In the genomic region with DNA sequence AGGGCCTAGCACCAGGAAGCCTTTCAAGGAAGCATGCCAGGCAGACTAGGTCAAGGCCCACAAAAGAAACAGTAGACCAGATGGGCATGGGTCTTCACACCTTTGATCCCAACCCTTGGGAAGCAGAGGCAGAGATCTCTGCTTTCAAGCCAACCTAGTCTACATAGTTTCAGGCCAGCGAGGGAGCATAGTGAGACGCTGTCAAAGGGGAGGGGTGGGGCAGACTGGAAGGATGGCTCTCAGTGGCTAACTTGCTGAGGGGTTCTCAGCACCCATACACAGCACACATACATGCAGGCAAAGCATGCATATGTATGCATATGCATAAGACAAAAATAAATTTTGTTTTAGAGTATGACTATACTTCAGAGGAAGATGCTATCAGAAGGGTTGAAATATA, we compare ENCODE assay signal across 8 mouse cellular contexts. TPM values are rescaled to one million over a fixed set of nuclear protein-coding genes. Genes with fewer than 3 reads are reported as not detected.
DNase-seq lines count a peak whose midpoint lies in the region; ATAC-seq and TF ChIP-seq lines count a peak whose summit lies in the region.

No protein-coding gene starts in this region.

- 7% methylated on average over 2 of the region's 2 CpGs for WGBS in kidney, postnatal 0 days
- WGBS in forebrain, embryonic 12.5 days, result 11% methylated on average over 2 of the region's 2 CpGs
- 20% methylated on average over 2 of the region's 2 CpGs for WGBS in limb, embryonic 10.5 days
- WGBS in neural tube, embryonic 13.5 days, result 5% methylated on average over 2 of the region's 2 CpGs

- H3K36me3 ChIP-seq in kidney, postnatal 0 days (ENCODE audit: insufficient read depth, low read length), result 0 out of 2 replicates have a peak, but pooled peaks cover 16% of the 10 kb centered on the region
- peaks cover 25% of the 10 kb centered on the region for H3K36me3 ChIP-seq in forebrain, embryonic 12.5 days (replicated peaks)
- H3K36me3 ChIP-seq in limb, embryonic 10.5 days, result peaks cover 27% of the 10 kb centered on the region
- peaks cover 25% of the 10 kb centered on the region for H3K36me3 ChIP-seq in neural tube, embryonic 13.5 days

- 0 out of 2 replicates have a peak, but pooled peaks cover 5% of the 10 kb centered on the region for H3K4me1 ChIP-seq in kidney, postnatal 0 days (replicated peaks; ENCODE audit: insufficient read depth, low read length)
- peaks cover 27% of the 10 kb centered on the region for H3K4me1 ChIP-seq in forebrain, embryonic 12.5 days
- peaks cover 24% of the 10 kb centered on the region for H3K4me1 ChIP-seq in limb, embryonic 10.5 days
- peaks cover 22% of the 10 kb centered on the region for H3K4me1 ChIP-seq in neural tube, embryonic 13.5 days (replicated peaks)

- no peak overlapping the region for H3K4me3 ChIP-seq in kidney, postnatal 0 days (replicated peaks; ENCODE audit: low read depth, low read length)
- no peak overlapping the region for H3K4me3 ChIP-seq in forebrain, embryonic 12.5 days (replicated peaks)
- H3K4me3 ChIP-seq in limb, embryonic 10.5 days, result peak overlapping the region; percentile 60; the same call in 1 of the 2 replicates
- no peak overlapping the region for H3K4me3 ChIP-seq in neural tube, embryonic 13.5 days

- H3K27me3 ChIP-seq in kidney, postnatal 0 days (ENCODE audit: insufficient read depth, low read length), result no peaks in the 10 kb centered on the region
- H3K27me3 ChIP-seq in forebrain, embryonic 12.5 days, result peaks cover 39% of the 10 kb centered on the region
- H3K27me3 ChIP-seq in limb, embryonic 10.5 days (ENCODE audit: low read depth, poor library complexity, severe bottlenecking), result no peaks in the 10 kb centered on the region
- H3K27me3 ChIP-seq in neural tube, embryonic 13.5 days, result no peaks in the 10 kb centered on the region

- TF ChIP-seq CTCF in kidney, postnatal 0 days (IDR thresholded peaks at IDR 0.05; ENCODE audit: low read depth), result no peak

- peak overlapping the region; percentile 50 for H3K4me2 ChIP-seq in kidney, postnatal 0 days (ENCODE audit: low read length)
- H3K4me2 ChIP-seq in forebrain, embryonic 12.5 days, result no peak overlapping the region
- H3K4me2 ChIP-seq in neural tube, embryonic 13.5 days, result peak overlapping the region; percentile 71

- no peak for ATAC-seq in kidney, postnatal 0 days (replicated peaks; ENCODE audit: low FRiP score, low read depth)
- ATAC-seq in forebrain, embryonic 12.5 days (ENCODE audit: low FRiP score), result no peak
- ATAC-seq in neural tube, embryonic 13.5 days (ENCODE audit: low read depth), result no peak
- no peak for ATAC-seq in megakaryocyte progenitor cell, adult 5-6 weeks (replicated peaks; ENCODE audit: poor library complexity)

- peak overlapping the region; percentile 87 for H3K27ac ChIP-seq in kidney, postnatal 0 days
- 0 out of 2 replicates have a peak overlapping the region, but pooled peaks have one; percentile 95 for H3K27ac ChIP-seq in forebrain, embryonic 12.5 days
- H3K27ac ChIP-seq in limb, embryonic 10.5 days, result peak overlapping the region; percentile 97
- H3K27ac ChIP-seq in neural tube, embryonic 13.5 days (replicated peaks), result peak overlapping the region; percentile 98

- H3K9ac ChIP-seq in kidney, postnatal 0 days (ENCODE audit: low read depth, low read length), result no peak overlapping the region
- no peak overlapping the region for H3K9ac ChIP-seq in forebrain, embryonic 12.5 days
- H3K9ac ChIP-seq in neural tube, embryonic 13.5 days, result peak overlapping the region; percentile 76

- H3K9me3 ChIP-seq in kidney, postnatal 0 days (replicated peaks; ENCODE audit: low read length), result no peaks in the 10 kb centered on the region
- no peaks in the 10 kb centered on the region for H3K9me3 ChIP-seq in forebrain, embryonic 12.5 days
- H3K9me3 ChIP-seq in limb, embryonic 10.5 days (replicated peaks), result no peaks in the 10 kb centered on the region
- H3K9me3 ChIP-seq in neural tube, embryonic 13.5 days, result no peaks in the 10 kb centered on the region

- no peak for DNase-seq in kidney, postnatal 0 days (ENCODE audit: low spot score)
- DNase-seq in kidney, adult 8-10 months, result no peak
- DNase-seq in limb, embryonic 10.5 days (ENCODE audit: low spot score), result no peak
- no peak for DNase-seq in adrenal gland, adult 18-20 months (ENCODE audit: low spot score in 2 of 2)
- DNase-seq in thymus, postnatal 36 days, result no peak

RNA-seq across cellular contexts. Expression of gene Urm1, which starts 0.5 kb away (rescaled TPM):
- 26.1 and 29.0 TPM in 2 replicates for polyA plus RNA-seq in kidney, postnatal 0 days (2015; fragmentation: Nextera tagmentation; extraction: Ambion mirVana)
- 13.6 and 14.9 TPM in 2 replicates for polyA plus RNA-seq in forebrain, embryonic 12.5 days (2016; fragmentation: Nextera tagmentation; extraction: Ambion mirVana)
- polyA plus RNA-seq in limb, embryonic 10.5 days (2016; fragmentation: Nextera tagmentation; extraction: Ambion mirVana), result 20.4 and 25.1 TPM in 2 replicates
- 19.0 and 22.8 TPM in 2 replicates for polyA plus RNA-seq in neural tube, embryonic 13.5 days (2015; fragmentation: Nextera tagmentation; extraction: Ambion mirVana)
- 10 to 100 TPM; 36.2 to 43.9 TPM for total RNA-seq in adrenal gland, adult 18-20 months (2021)
- total RNA-seq in megakaryocyte progenitor cell, adult 5-6 weeks (2015), result 12.7 and 13.7 TPM in 2 replicates
- 15.8 and 20.5 TPM in 2 replicates for total RNA-seq in megakaryocyte progenitor cell, adult 5-6 weeks (2017)

RNA-seq across cellular contexts. Expression of gene Slc27a4, which starts 16.9 kb away (rescaled TPM):
- polyA plus RNA-seq in kidney, postnatal 0 days (2015; fragmentation: Nextera tagmentation; extraction: Ambion mirVana), result 15.0 and 15.5 TPM in 2 replicates
- 16.5 and 19.4 TPM in 2 replicates for polyA plus RNA-seq in forebrain, embryonic 12.5 days (2016; fragmentation: Nextera tagmentation; extraction: Ambion mirVana)
- polyA plus RNA-seq in limb, embryonic 10.5 days (2016; fragmentation: Nextera tagmentation; extraction: Ambion mirVana), result 8.5 and 9.8 TPM in 2 replicates
- polyA plus RNA-seq in neural tube, embryonic 13.5 days (2015; fragmentation: Nextera tagmentation; extraction: Ambion mirVana), result 34.6 and 35.5 TPM in 2 replicates
- total RNA-seq in adrenal gland, adult 18-20 months (2021), result 10 to 100 TPM; 27.4 to 40.6 TPM
- 4.2 and 5.5 TPM in 2 replicates for total RNA-seq in megakaryocyte progenitor cell, adult 5-6 weeks (2015)
- total RNA-seq in megakaryocyte progenitor cell, adult 5-6 weeks (2017), result 6.8 and 7.2 TPM in 2 replicates

RNA-seq across cellular contexts. Expression of gene Trub2, which starts 31.1 kb away (rescaled TPM):
- 24.1 and 25.9 TPM in 2 replicates for polyA plus RNA-seq in kidney, postnatal 0 days (2015; fragmentation: Nextera tagmentation; extraction: Ambion mirVana)
- polyA plus RNA-seq in forebrain, embryonic 12.5 days (2016; fragmentation: Nextera tagmentation; extraction: Ambion mirVana), result 40.0 and 42.5 TPM in 2 replicates
- polyA plus RNA-seq in limb, embryonic 10.5 days (2016; fragmentation: Nextera tagmentation; extraction: Ambion mirVana), result 65.7 and 73.8 TPM in 2 replicates
- 32.0 and 37.7 TPM in 2 replicates for polyA plus RNA-seq in neural tube, embryonic 13.5 days (2015; fragmentation: Nextera tagmentation; extraction: Ambion mirVana)
- 10 to 100 TPM; 31.1 to 31.4 TPM for total RNA-seq in adrenal gland, adult 18-20 months (2021)
- total RNA-seq in megakaryocyte progenitor cell, adult 5-6 weeks (2015), result 17.4 and 22.9 TPM in 2 replicates
- 46.2 and 57.1 TPM in 2 replicates for total RNA-seq in megakaryocyte progenitor cell, adult 5-6 weeks (2017)

RNA-seq across cellular contexts. Expression of gene Coq4, which starts 32.1 kb away (rescaled TPM):
- 29.3 and 31.1 TPM in 2 replicates for polyA plus RNA-seq in kidney, postnatal 0 days (2015; fragmentation: Nextera tagmentation; extraction: Ambion mirVana)
- polyA plus RNA-seq in forebrain, embryonic 12.5 days (2016; fragmentation: Nextera tagmentation; extraction: Ambion mirVana), result 26.6 and 29.6 TPM in 2 replicates
- polyA plus RNA-seq in limb, embryonic 10.5 days (2016; fragmentation: Nextera tagmentation; extraction: Ambion mirVana), result 45.5 and 52.8 TPM in 2 replicates
- polyA plus RNA-seq in neural tube, embryonic 13.5 days (2015; fragmentation: Nextera tagmentation; extraction: Ambion mirVana), result 30.0 and 34.3 TPM in 2 replicates
- total RNA-seq in adrenal gland, adult 18-20 months (2021), result 10 to 100 TPM; 21.0 to 23.4 TPM
- total RNA-seq in megakaryocyte progenitor cell, adult 5-6 weeks (2015), result 17.4 and 18.2 TPM in 2 replicates
- 10.5 and 12.5 TPM in 2 replicates for total RNA-seq in megakaryocyte progenitor cell, adult 5-6 weeks (2017)

RNA-seq across cellular contexts. Expression of gene Cercam, which starts 49.6 kb away (rescaled TPM):
- polyA plus RNA-seq in kidney, postnatal 0 days (2015; fragmentation: Nextera tagmentation; extraction: Ambion mirVana), result 10.2 and 10.3 TPM in 2 replicates
- 9.4 and 10.1 TPM in 2 replicates for polyA plus RNA-seq in forebrain, embryonic 12.5 days (2016; fragmentation: Nextera tagmentation; extraction: Ambion mirVana)
- polyA plus RNA-seq in limb, embryonic 10.5 days (2016; fragmentation: Nextera tagmentation; extraction: Ambion mirVana), result 8.9 and 11.4 TPM in 2 replicates
- polyA plus RNA-seq in neural tube, embryonic 13.5 days (2015; fragmentation: Nextera tagmentation; extraction: Ambion mirVana), result 24.8 and 25.5 TPM in 2 replicates
- 10 to 100 TPM in 1 of 2 experiments, 1 to 10 TPM in 1; 8.4 to 11.7 TPM for total RNA-seq in adrenal gland, adult 18-20 months (2021)
- total RNA-seq in megakaryocyte progenitor cell, adult 5-6 weeks (2015), result 13.0 and 13.9 TPM in 2 replicates
- total RNA-seq in megakaryocyte progenitor cell, adult 5-6 weeks (2017), result 7.7 and 10.8 TPM in 2 replicates
